Mouse (Mus musculus) erythroblast, embryonic 14.5 days (primary cell): ENCODE data around the gene Ctnnd1.

Source experiments
- GATA1 ChIP-seq: IDR thresholded peaks from 2 replicates; pipeline ENCODE4 v1.6.1; 2012; ENCODE audit warnings: low read length, inconsistent platforms, mixed read lengths
- TAL1 ChIP-seq: IDR thresholded peaks from 3 replicates; pipeline ENCODE4 v1.6.1; 2012; ENCODE audit warnings: low read length, inconsistent platforms, mixed read lengths

GRCm38 (mm10) chr2:84647051-84647568 lies 3.5 kb downstream of the Ctnnd1 start:
- no peak for TF ChIP-seq GATA1
- no peak for TF ChIP-seq TAL1
